Mouse (Mus musculus): ENCODE data around the gene Arhgef7.

- no peak for TF ChIP-seq CTCF (IDR thresholded peaks at IDR 0.05; ENCODE audit: low read depth)
- no peak for TF ChIP-seq EP300 (IDR thresholded peaks at IDR 0.05; ENCODE audit: low read depth)
Observed at GRCm38 (mm10) chr8:11692455-11692854, 35.1 kb upstream of the Arhgef7 start.
